ENCODE assay signal across 14 mouse cellular contexts in the genomic region with DNA sequence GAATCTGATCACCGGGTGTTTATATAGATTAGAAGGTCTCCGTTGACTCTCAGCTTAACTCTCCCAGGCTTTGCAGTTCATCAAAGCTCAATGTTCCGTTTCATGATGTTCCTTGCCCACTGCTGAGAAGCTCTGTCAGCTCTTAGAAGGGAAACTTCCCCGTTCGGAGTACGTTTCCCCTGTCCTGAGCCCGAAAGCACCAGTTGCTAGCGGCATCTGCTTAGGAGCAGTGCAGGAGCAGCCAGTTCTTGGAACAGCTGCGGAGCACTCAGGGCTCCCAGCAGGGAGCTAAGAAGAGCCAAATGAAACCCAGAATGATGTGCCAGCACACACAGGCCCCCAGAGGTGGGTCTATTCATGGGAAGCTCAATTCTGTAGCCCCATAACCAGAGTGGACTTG. TPM values are rescaled to one million over a fixed set of nuclear protein-coding genes. Genes with fewer than 3 reads are reported as not detected.
DNase-seq lines count a peak whose midpoint lies in the region; ATAC-seq and TF ChIP-seq lines count a peak whose summit lies in the region.
"Had no signal": no experiment of that assay in that cellular context is flagged by ENCODE, and none has a peak within 500 bp of the region (broad histone marks: within the 10 kb centered on the region; RNA-seq: fewer than 3 reads in every experiment).

No protein-coding gene starts in this region.

- peak overlapping the region; percentile 45 for H3K27ac ChIP-seq in lung, embryonic 14.5 days (ENCODE audit: low read depth)
- peak overlapping the region; percentile 17; the same call in 1 of the 2 replicates for H3K27ac ChIP-seq in heart, embryonic 10.5 days
- peak overlapping the region; percentile 69 for H3K27ac ChIP-seq in stomach, embryonic 16.5 days (ENCODE audit: low read length)
- no peak overlapping the region for H3K27ac ChIP-seq in midbrain, embryonic 14.5 days (replicated peaks; ENCODE audit: low read depth, low read length)

- H3K9me3 ChIP-seq in lung, embryonic 14.5 days (ENCODE audit: low read depth, low read length): no peaks in the 10 kb centered on the region
- H3K9me3 ChIP-seq in heart, embryonic 10.5 days: no peaks in the 10 kb centered on the region
- no peaks in the 10 kb centered on the region for H3K9me3 ChIP-seq in stomach, embryonic 16.5 days (replicated peaks; ENCODE audit: control insufficient read depth, low read length)
- H3K9me3 ChIP-seq in midbrain, embryonic 14.5 days (ENCODE audit: control insufficient read depth, low read length): no peaks in the 10 kb centered on the region
- H3K9me3 ChIP-seq: G1E had no signal

- peak; percentile 97 for DNase-seq in heart, adult 11 months
- no peak for DNase-seq in heart, adult 8-10 months (ENCODE audit: low spot score)
- DNase-seq in lung, embryonic 14.5 days: peak; percentile 21
- DNase-seq in lung, postnatal 4 days: no peak
- DNase-seq in heart, embryonic 10.5 days (ENCODE audit: low spot score): no peak
- DNase-seq in thymus, postnatal 0 days (ENCODE audit: low spot score): no peak
- DNase-seq in midbrain, embryonic 14.5 days: no peak
- DNase-seq: cerebellum, adult 11 months; embryo, embryonic 11 days; kidney, postnatal 36 days; lung, postnatal 36 days had no signal

- ATAC-seq in lung, embryonic 14.5 days (ENCODE audit: insufficient read depth): peak; percentile 49; the same call in 1 of the 2 replicates
- ATAC-seq in stomach, embryonic 16.5 days (ENCODE audit: insufficient read depth, low FRiP score): no peak
- ATAC-seq in midbrain, embryonic 14.5 days (ENCODE audit: low FRiP score, low TSS enrichment): no peak
- ATAC-seq: hindbrain, embryonic 16.5 days had no signal

- H3K4me2 ChIP-seq in lung, embryonic 14.5 days: no peak overlapping the region
- H3K4me2 ChIP-seq in stomach, embryonic 16.5 days (ENCODE audit: low read depth, low read length): no peak overlapping the region
- no peak overlapping the region for H3K4me2 ChIP-seq in midbrain, embryonic 14.5 days (ENCODE audit: low read length)

- no peaks in the 10 kb centered on the region for H3K4me1 ChIP-seq in lung, embryonic 14.5 days (ENCODE audit: insufficient read depth)
- H3K4me1 ChIP-seq in heart, embryonic 10.5 days: no peaks in the 10 kb centered on the region
- H3K4me1 ChIP-seq in stomach, embryonic 16.5 days (ENCODE audit: control insufficient read depth, insufficient read depth, low read length): no peaks in the 10 kb centered on the region; the same call in 1 of the 2 replicates
- no peaks in the 10 kb centered on the region for H3K4me1 ChIP-seq in midbrain, embryonic 14.5 days (ENCODE audit: control insufficient read depth, insufficient read depth, low read length)

- no peak overlapping the region for H3K4me3 ChIP-seq in lung, embryonic 14.5 days (ENCODE audit: low read depth, low read length)
- H3K4me3 ChIP-seq in heart, embryonic 10.5 days: no peak overlapping the region
- no peak overlapping the region for H3K4me3 ChIP-seq in stomach, embryonic 16.5 days (replicated peaks; ENCODE audit: low read length)
- no peak overlapping the region for H3K4me3 ChIP-seq in midbrain, embryonic 14.5 days (replicated peaks; ENCODE audit: low read depth, low read length)

- H3K9ac ChIP-seq in lung, embryonic 14.5 days: no peak overlapping the region
- H3K9ac ChIP-seq in stomach, embryonic 16.5 days (ENCODE audit: low read length): no peak overlapping the region
- no peak overlapping the region for H3K9ac ChIP-seq in midbrain, embryonic 14.5 days (replicated peaks; ENCODE audit: low read length)

- no peak for TF ChIP-seq CTCF in lung, embryonic 14.5 days (IDR thresholded peaks at IDR 0.05; ENCODE audit: low read depth)

- no peaks in the 10 kb centered on the region for H3K27me3 ChIP-seq in lung, embryonic 14.5 days (ENCODE audit: insufficient read depth, low read length)
- H3K27me3 ChIP-seq in heart, embryonic 10.5 days (ENCODE audit: insufficient read depth, poor library complexity, severe bottlenecking): no peaks in the 10 kb centered on the region
- H3K27me3 ChIP-seq in stomach, embryonic 16.5 days (ENCODE audit: control insufficient read depth, insufficient read depth, low read length): no peaks in the 10 kb centered on the region
- no peaks in the 10 kb centered on the region for H3K27me3 ChIP-seq in midbrain, embryonic 14.5 days (ENCODE audit: control insufficient read depth, insufficient read depth, low read length)

- no peaks in the 10 kb centered on the region for H3K36me3 ChIP-seq in lung, embryonic 14.5 days (ENCODE audit: insufficient read depth)
- no peaks in the 10 kb centered on the region for H3K36me3 ChIP-seq in heart, embryonic 10.5 days
- H3K36me3 ChIP-seq in stomach, embryonic 16.5 days (ENCODE audit: control insufficient read depth, insufficient read depth, low read length): no peaks in the 10 kb centered on the region
- H3K36me3 ChIP-seq in midbrain, embryonic 14.5 days (ENCODE audit: control insufficient read depth, insufficient read depth, low read length): no peaks in the 10 kb centered on the region
- H3K36me3 ChIP-seq: G1E had no signal

- WGBS in lung, embryonic 14.5 days: 43% methylated on average over 9 of the region's 9 CpGs
- WGBS in heart, embryonic 10.5 days: 34% methylated on average over 9 of the region's 9 CpGs
- 40% methylated on average over 9 of the region's 9 CpGs for WGBS in stomach, embryonic 16.5 days
- WGBS in midbrain, embryonic 14.5 days: 72% methylated on average over 9 of the region's 9 CpGs

RNA-seq across cellular contexts. Expression of a gene that starts 15.0 kb away (rescaled TPM):
- 10 to 100 TPM; 23.6 to 26.3 (median 25.9) TPM for total RNA-seq in heart, adult 8-10 months (2022)
- 49.8 and 53.5 TPM in 2 replicates for polyA plus RNA-seq in lung, embryonic 14.5 days (2014; fragmentation: Nextera tagmentation; extraction: Ambion mirVana)
- 23.9 and 24.6 TPM in 2 replicates for polyA plus RNA-seq in heart, embryonic 10.5 days (2016; fragmentation: Nextera tagmentation; extraction: Ambion mirVana)
- 29.4 and 30.0 TPM in 2 replicates for polyA plus RNA-seq in stomach, embryonic 16.5 days (2015; fragmentation: Nextera tagmentation; extraction: Ambion mirVana)
- 23.3 and 28.1 TPM in 2 replicates for polyA plus RNA-seq in thymus, postnatal 0 days (2015; fragmentation: Nextera tagmentation; extraction: Ambion mirVana)
- 32.3 and 52.9 TPM in 2 replicates for polyA plus RNA-seq in midbrain, embryonic 14.5 days (2014; fragmentation: Nextera tagmentation; extraction: Ambion mirVana)

Comparison
In these comparisons a context has a peak if more than half of its experiments do, and no peak if none do; other contexts are left out.
1. DNase-seq: peak in heart, adult 11 months (single experiment) and lung, embryonic 14.5 days (single experiment); none in heart, adult 8-10 months (single experiment), lung, postnatal 4 days (0 of 2), heart, embryonic 10.5 days (single experiment), thymus, postnatal 0 days (single experiment) and midbrain, embryonic 14.5 days (single experiment).